Mouse (Mus musculus) kidney, adult 9 months (tissue): ENCODE measurements around the gene Slc7a4.
"Not testable (repeated sequence)": the region's sequence is repeated elsewhere in the genome, so short reads cannot be mapped to it uniquely, and the experiment has no call there.

ENCODE experiments used
- DNase-seq: peaks from one replicate; pipeline ENCODE4 v3.0.0; 2022

The Slc7a4 gene

DNA sequence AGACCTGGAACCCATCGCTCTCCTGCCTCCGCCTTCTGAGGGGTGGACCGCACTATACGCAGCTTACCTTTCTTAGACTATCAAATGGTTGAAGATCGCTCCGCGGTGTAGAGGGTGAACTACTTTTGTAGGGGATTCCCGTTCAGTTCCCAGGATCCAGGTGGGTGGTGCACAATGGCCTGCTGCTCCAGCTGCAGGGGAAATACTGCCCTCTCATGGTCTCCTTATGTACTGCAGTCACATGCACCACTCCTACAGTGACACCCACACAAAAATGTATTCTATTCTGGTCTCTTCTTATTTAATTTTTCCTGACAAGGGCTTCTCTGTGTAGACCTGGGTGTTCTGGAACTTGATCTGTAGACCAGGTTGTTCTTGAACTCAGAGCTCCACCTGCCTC lies at the start of gene Slc7a4:
Gene Slc7a4 (minus strand): TSS at position 151 of the 400 bp plus-strand sequence.
- DNase-seq: peak; percentile 26

GRCm38 (mm10) chr16:17632580-17632979 lies 49.6 kb upstream of the Slc7a4 start:
- no peak for DNase-seq

GRCm38 (mm10) chr16:17626269-17626555 lies 43.2 kb upstream of the Slc7a4 start:
- DNase-seq: no peak

GRCm38 (mm10) chr16:17625488-17626268 lies 42.7 kb upstream of the Slc7a4 start:
- DNase-seq: peak; percentile 20

- no peak for DNase-seq
These were observed 38.9 kb upstream of the Slc7a4 start for GRCm38 (mm10) chr16:17621936-17622335.

GRCm38 (mm10) chr16:17619198-17620105 lies 36.4 kb upstream of the Slc7a4 start, which contains the start of gene Smpd4:
Gene Smpd4, plus strand, starts transcription at chr16:17619354.
- DNase-seq: peak; percentile 94

GRCm38 (mm10) chr16:17617922-17618565 lies 35.0 kb upstream of the Slc7a4 start:
- peak; percentile 51 for DNase-seq

DNA sequence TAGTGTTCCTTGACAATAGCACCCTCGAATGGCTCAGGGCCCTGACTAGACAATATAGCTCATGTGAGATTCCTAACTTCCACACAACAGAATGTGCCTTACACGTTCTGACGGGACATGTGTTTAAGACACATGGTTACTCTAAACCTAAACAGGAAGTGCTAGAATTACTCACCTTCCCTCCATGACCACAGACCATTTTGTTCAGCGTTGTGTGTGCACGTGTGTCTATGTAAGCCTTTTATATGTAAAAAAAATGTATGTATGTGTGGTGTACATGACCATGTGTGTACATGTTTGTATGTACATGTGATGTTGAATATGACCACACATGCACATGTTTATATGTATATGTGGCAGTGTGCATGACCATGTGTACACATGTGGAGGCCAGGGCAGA lies 33.2 kb upstream of the Slc7a4 start:
- DNase-seq: no peak

GRCm38 (mm10) chr16:17614740-17615139 lies 31.7 kb upstream of the Slc7a4 start:
- DNase-seq: not testable (repeated sequence)

GRCm38 (mm10) chr16:17611383-17611782 lies 28.4 kb upstream of the Slc7a4 start:
- DNase-seq: no peak

GRCm38 (mm10) chr16:17605684-17606083 lies 22.7 kb upstream of the Slc7a4 start:
- DNase-seq: no peak

DNA sequence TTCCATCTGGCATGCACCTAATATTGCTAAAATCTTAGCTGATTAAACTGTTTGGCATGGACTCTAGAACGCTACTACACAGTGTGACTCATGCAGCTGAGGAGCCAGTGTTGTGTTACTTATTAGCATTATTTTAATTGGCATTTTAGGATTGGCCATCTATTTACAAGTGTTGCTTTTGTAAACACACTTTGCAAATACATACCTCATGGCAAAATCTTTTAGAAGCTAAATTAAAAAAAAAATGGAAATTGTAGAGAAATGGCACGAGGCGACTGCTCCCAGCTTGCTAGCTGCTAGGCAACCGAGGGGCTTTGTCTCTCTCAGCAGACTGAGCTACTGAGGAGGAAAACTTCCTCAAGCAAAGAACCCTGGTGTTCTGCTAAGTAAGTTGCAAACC lies 21.9 kb upstream of the Slc7a4 start:
- DNase-seq: no peak

DNA sequence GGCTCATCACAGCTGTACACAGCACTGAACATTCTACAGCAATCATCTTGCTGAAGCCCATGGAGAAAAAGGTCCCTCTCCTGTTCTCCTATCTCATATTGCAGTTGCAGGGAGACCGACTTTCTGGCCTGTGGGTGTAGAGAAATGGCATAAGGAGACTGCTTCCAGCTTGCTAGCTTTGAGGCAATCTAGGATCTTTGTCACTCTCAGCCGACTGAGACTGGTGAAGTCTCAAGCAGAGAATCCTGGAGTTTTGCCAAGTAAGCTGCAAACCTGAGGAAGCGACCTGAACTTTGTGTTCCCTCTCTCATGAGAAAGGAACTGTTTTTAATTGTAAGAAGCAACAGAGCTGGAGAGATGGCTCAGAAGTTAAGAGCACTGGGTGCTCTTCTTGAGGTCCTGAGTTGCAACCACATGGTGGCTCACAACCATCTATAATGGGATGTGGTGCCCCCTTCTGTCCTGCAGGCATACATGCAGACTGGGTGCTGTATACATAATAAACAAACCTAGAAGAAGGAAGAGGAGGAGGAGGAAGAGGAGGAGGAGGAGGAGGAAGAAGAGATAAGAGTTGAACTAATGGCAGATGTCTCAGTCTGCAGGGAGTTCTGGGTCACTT lies 18.0 kb upstream of the Slc7a4 start:
- DNase-seq: no peak

GRCm38 (mm10) chr16:17590731-17591130 lies 7.7 kb upstream of the Slc7a4 start:
- no peak for DNase-seq

GRCm38 (mm10) chr16:17584555-17584954 lies 1.5 kb upstream of the Slc7a4 start:
- no peak for DNase-seq

DNA sequence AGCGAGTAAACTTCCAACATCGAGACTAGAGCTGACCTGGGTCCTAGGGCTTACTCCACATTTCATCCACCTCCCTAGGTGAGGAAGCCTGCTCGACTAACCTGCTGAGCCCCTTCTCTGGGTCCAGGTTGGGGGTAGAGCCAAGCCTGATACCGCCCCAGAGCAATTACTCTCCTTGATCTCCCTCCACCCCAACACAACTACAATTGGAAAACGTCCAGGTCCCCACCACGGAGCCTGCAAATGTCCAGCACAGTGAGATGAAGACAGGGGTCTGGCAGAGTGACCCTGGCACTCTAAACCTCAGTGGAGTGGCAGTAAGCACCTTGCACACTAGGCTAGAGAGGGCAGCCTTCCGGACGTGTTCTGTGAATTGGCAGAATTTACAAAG lies 6.2 kb downstream of the Slc7a4 start:
- no peak for DNase-seq

DNA sequence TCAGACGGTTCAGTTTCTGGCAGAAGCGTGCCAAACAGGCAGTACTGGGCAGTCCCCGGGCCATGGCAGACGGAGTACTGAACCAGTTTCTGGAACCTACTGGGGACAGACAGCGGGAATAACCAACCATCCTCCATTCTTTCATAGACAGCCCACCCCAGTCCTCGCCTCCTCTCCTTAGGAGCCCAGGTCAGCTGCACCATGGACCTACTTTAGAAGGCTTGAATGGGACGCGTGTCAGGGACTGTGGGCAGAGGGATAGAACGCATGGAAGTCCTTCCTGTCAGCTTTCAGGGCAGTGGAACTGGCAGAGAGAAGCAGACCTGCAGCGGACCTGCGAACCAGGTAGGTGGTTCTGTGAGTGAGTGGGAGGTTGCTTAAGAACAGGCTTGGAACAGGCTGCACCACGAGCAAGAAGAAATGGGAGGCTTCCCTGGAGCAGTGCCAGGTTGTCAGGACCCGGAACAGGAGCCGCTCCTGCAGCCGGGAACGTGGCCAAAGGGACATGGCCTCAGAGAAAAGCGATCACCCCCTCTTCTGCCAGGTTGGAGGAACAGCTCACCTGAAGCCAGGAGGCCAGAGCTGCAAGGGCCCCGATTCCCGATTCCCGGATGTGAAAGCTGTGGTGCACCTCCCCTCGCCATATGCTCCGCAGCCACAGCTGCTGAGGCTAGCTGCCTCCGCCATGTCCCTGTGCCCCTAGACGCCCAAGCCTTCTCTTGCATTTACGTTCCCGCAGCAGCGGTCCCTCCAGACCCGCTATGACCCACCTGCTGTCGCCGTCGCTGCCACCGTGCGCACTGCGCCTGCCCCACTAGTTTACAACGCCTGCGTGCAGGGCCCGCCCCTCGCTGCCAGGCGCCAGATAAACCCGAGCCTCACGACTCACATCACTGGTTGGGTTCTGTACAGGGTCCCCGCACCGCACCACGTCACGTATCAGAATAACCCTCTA lies 6.9 kb downstream of the Slc7a4 start:
- peak; percentile 70 for DNase-seq

GRCm38 (mm10) chr16:17566186-17566585 lies 16.8 kb downstream of the Slc7a4 start:
- DNase-seq: no peak

- no peak for DNase-seq
These were observed 18.2 kb downstream of the Slc7a4 start for GRCm38 (mm10) chr16:17564771-17565170.

GRCm38 (mm10) chr16:17564221-17564620 lies 18.8 kb downstream of the Slc7a4 start:
- DNase-seq: no peak

DNA sequence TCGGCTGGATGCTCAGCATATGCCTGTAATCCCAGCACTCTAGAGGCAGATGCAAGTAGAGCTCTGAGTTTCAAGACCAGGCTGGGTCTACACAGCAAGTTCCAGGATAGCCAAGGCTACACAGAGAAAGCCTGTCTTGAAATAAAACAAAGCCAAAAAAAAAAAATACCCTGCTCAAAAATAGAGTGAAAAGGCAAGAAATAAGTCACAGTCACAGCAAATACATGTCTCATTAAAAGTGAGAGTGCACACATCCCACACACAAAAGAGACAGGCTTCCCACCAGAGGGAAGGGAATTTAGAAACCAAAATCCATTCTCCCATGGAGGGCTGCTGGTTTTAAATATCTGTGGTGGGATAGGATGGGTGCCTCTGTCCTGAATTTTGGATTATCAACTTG lies 19.4 kb downstream of the Slc7a4 start:
- no peak for DNase-seq

- peak; percentile 32 for DNase-seq
These were observed 21.2 kb downstream of the Slc7a4 start, which contains the start of gene P2rx6 for GRCm38 (mm10) chr16:17561751-17562208. Gene P2rx6, plus strand, starts transcription at chr16:17561885.
